Mouse (Mus musculus): ENCODE measurements at regions not wholly inside any gene's neighbourhood (a gene's known extent, or its start where the extent isn't known, plus 50 kb on each side); places are given as distances from the start of the nearest gene placed in this dataset.

DNA sequence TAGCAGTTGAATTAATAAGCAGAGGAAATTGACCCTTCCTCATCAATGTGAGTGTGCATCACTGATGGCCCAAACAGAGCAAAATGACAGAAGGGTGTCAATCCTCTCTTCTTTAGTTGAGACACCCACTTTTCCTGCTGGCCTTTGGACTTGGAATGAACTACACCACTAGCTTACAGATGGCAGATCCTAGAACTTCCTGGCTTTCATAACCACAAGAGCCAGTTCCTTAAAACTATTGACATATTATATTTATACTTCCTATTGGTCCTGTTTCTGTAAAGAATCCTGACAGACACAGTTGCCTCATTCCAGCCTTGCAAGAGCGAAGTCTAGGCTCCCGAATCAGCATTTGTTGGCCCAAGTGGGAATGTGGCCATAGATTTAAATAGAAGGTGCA lies 185.4 kb upstream of the Eif4g2 start:
- 90% methylated on average over 2 of the region's 2 CpGs for WGBS
- H3K4me1 ChIP-seq (ENCODE audit: control insufficient read depth, insufficient read depth, low read length) = no peaks in the 10 kb centered on the region

DNA sequence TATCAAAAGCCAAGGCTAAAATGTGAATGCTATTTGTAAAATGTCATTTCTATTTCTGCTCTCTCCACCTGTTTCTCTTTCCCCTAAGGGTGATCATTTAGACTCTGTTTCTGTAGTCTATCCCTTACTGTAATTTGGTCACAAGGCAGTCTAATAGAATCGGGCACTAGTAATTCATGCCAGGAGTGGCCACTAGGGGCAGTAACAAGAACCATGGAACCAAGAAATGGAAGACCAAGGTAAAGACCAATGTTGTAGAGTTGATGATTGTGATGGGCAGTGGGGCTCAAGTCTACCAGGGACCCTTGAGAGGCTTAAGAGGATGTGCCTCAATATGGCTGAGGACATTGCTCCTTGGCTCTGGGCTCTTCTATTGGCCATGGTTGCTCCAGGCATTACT lies 180.5 kb upstream of the Eif4g2 start:
- H3K4me3 ChIP-seq (ENCODE audit: low read depth, low read length) = no peak overlapping the region
- DNase-seq (ENCODE audit: low spot score) (no peak), ATAC-seq (ENCODE audit: low read depth) (no peak)
- no peaks in the 10 kb centered on the region for H3K36me3 ChIP-seq (ENCODE audit: control insufficient read depth, insufficient read depth, low read length)
- no peak overlapping the region for H3K9ac ChIP-seq (ENCODE audit: low read depth, low read length)
- no peaks in the 10 kb centered on the region for H3K27me3 ChIP-seq (replicated peaks; ENCODE audit: control insufficient read depth, insufficient read depth, low read length)
- WGBS = 75% methylated on average over 1 of the region's 1 CpGs
- H3K4me2 ChIP-seq (ENCODE audit: low read depth, low read length) = no peak overlapping the region
- H3K27ac ChIP-seq (replicated peaks; ENCODE audit: low read depth, low read length) = no peak overlapping the region
- no peaks in the 10 kb centered on the region for H3K9me3 ChIP-seq (ENCODE audit: control insufficient read depth, low read length)
- H3K4me1 ChIP-seq (ENCODE audit: control insufficient read depth, insufficient read depth, low read length) = no peaks in the 10 kb centered on the region

More for the DNA sequence above, 185.4 kb upstream of the Eif4g2 start:
- Histone ChIP-seq H3K9ac (ENCODE audit: low read depth, low read length) (no peak overlapping the region), H3K27me3 (replicated peaks; ENCODE audit: control insufficient read depth, insufficient read depth, low read length) (no peaks in the 10 kb centered on the region), H3K9me3 (ENCODE audit: control insufficient read depth, low read length) (no peaks in the 10 kb centered on the region), H3K36me3 (ENCODE audit: control insufficient read depth, insufficient read depth, low read length) (no peaks in the 10 kb centered on the region), H3K4me2 (ENCODE audit: low read depth, low read length) (no peak overlapping the region), H3K4me3 (ENCODE audit: low read depth, low read length) (no peak overlapping the region), H3K27ac (replicated peaks; ENCODE audit: low read depth, low read length) (no peak overlapping the region)
- no peak for ATAC-seq (ENCODE audit: low read depth)
- no peak for DNase-seq (ENCODE audit: low spot score)

- 58% methylated on average over 11 of the region's 11 CpGs for WGBS
- peak; percentile 52 for DNase-seq (ENCODE audit: low spot score)
- Histone ChIP-seq H3K27me3 (replicated peaks; ENCODE audit: control insufficient read depth, insufficient read depth, low read length) (no peaks in the 10 kb centered on the region), H3K4me3 (ENCODE audit: low read depth, low read length) (no peak overlapping the region), H3K36me3 (ENCODE audit: control insufficient read depth, insufficient read depth, low read length) (no peaks in the 10 kb centered on the region), H3K4me1 (ENCODE audit: control insufficient read depth, insufficient read depth, low read length) (no peaks in the 10 kb centered on the region), H3K9ac (ENCODE audit: low read depth, low read length) (no peak overlapping the region), H3K9me3 (ENCODE audit: control insufficient read depth, low read length) (no peaks in the 10 kb centered on the region), H3K27ac (replicated peaks; ENCODE audit: low read depth, low read length) (peak overlapping the region; percentile 48; the same call in 1 of the 2 replicates), H3K4me2 (ENCODE audit: low read depth, low read length) (no peak overlapping the region)
- peak; percentile 57 for ATAC-seq (ENCODE audit: low read depth)
These were observed 177.1 kb upstream of the Eif4g2 start for GRCm38 (mm10) chr7:111259630-111260574.

GRCm38 (mm10) chr7:111257842-111258241 lies 175.0 kb upstream of the Eif4g2 start:
- Histone ChIP-seq H3K4me2 (ENCODE audit: low read depth, low read length) (no peak overlapping the region), H3K4me1 (ENCODE audit: control insufficient read depth, insufficient read depth, low read length) (no peaks in the 10 kb centered on the region), H3K36me3 (ENCODE audit: control insufficient read depth, insufficient read depth, low read length) (no peaks in the 10 kb centered on the region), H3K27ac (replicated peaks; ENCODE audit: low read depth, low read length) (no peak overlapping the region), H3K9me3 (ENCODE audit: control insufficient read depth, low read length) (no peaks in the 10 kb centered on the region), H3K9ac (ENCODE audit: low read depth, low read length) (no peak overlapping the region), H3K4me3 (ENCODE audit: low read depth, low read length) (no peak overlapping the region), H3K27me3 (replicated peaks; ENCODE audit: control insufficient read depth, insufficient read depth, low read length) (no peaks in the 10 kb centered on the region)
- no peak for ATAC-seq (ENCODE audit: low read depth)
- 84% methylated on average over 2 of the region's 2 CpGs for WGBS
- no peak for DNase-seq (ENCODE audit: low spot score)

GRCm38 (mm10) chr7:111256199-111256598 lies 173.4 kb upstream of the Eif4g2 start:
- DNase-seq (ENCODE audit: low spot score) = no peak
- Histone ChIP-seq H3K4me2 (ENCODE audit: low read depth, low read length) (no peak overlapping the region), H3K36me3 (ENCODE audit: control insufficient read depth, insufficient read depth, low read length) (no peaks in the 10 kb centered on the region), H3K9ac (ENCODE audit: low read depth, low read length) (no peak overlapping the region), H3K27me3 (replicated peaks; ENCODE audit: control insufficient read depth, insufficient read depth, low read length) (no peaks in the 10 kb centered on the region), H3K27ac (replicated peaks; ENCODE audit: low read depth, low read length) (no peak overlapping the region), H3K4me3 (ENCODE audit: low read depth, low read length) (no peak overlapping the region), H3K4me1 (ENCODE audit: control insufficient read depth, insufficient read depth, low read length) (no peaks in the 10 kb centered on the region), H3K9me3 (ENCODE audit: control insufficient read depth, low read length) (no peaks in the 10 kb centered on the region)
- WGBS = 81% methylated on average over 2 of the region's 2 CpGs
- ATAC-seq (ENCODE audit: low read depth) = no peak

- Histone ChIP-seq H3K4me1 (ENCODE audit: control insufficient read depth, insufficient read depth, low read length) (no peaks in the 10 kb centered on the region), H3K9me3 (ENCODE audit: control insufficient read depth, low read length) (no peaks in the 10 kb centered on the region), H3K4me2 (ENCODE audit: low read depth, low read length) (no peak overlapping the region), H3K9ac (ENCODE audit: low read depth, low read length) (no peak overlapping the region), H3K4me3 (ENCODE audit: low read depth, low read length) (no peak overlapping the region), H3K27me3 (replicated peaks; ENCODE audit: control insufficient read depth, insufficient read depth, low read length) (no peaks in the 10 kb centered on the region), H3K27ac (replicated peaks; ENCODE audit: low read depth, low read length) (no peak overlapping the region), H3K36me3 (ENCODE audit: control insufficient read depth, insufficient read depth, low read length) (no peaks in the 10 kb centered on the region)
- DNase-seq (ENCODE audit: low spot score) = peak; percentile 61
- no peak for ATAC-seq (ENCODE audit: low read depth)
- 40% methylated on average over 5 of the region's 5 CpGs for WGBS
These were observed 166.8 kb upstream of the Eif4g2 start for GRCm38 (mm10) chr7:111249606-111250005.

- DNase-seq (ENCODE audit: low spot score) (peak; percentile 48), ATAC-seq (ENCODE audit: low read depth) (no peak)
- Histone ChIP-seq H3K36me3 (ENCODE audit: control insufficient read depth, insufficient read depth, low read length) (no peaks in the 10 kb centered on the region), H3K9me3 (ENCODE audit: control insufficient read depth, low read length) (no peaks in the 10 kb centered on the region), H3K4me2 (ENCODE audit: low read depth, low read length) (no peak overlapping the region), H3K4me1 (ENCODE audit: control insufficient read depth, insufficient read depth, low read length) (no peaks in the 10 kb centered on the region), H3K4me3 (ENCODE audit: low read depth, low read length) (no peak overlapping the region), H3K27ac (replicated peaks; ENCODE audit: low read depth, low read length) (no peak overlapping the region), H3K9ac (ENCODE audit: low read depth, low read length) (no peak overlapping the region), H3K27me3 (replicated peaks; ENCODE audit: control insufficient read depth, insufficient read depth, low read length) (no peaks in the 10 kb centered on the region)
- WGBS = 80% methylated on average over 8 of the region's 8 CpGs
These were observed 162.7 kb upstream of the Eif4g2 start for GRCm38 (mm10) chr7:111245488-111245887.

DNA sequence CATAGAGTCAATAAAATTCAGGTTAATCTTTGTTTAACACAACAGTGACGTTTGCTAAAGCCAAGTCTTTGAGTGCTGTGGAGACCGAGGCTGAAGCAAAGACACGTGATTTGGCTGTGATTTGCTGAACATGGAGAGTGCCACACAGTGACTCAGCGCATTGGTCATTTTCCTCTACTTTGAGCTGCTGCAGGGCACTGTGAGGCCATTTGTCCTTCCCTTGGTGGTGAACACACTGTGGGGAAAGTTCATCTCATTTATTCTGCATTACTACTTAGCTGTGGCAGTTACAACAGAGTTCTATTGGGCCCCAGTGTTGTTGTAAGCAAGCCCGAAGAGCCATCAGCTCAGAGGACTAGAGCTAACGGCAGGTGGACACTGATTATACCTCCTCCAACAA lies 162.2 kb upstream of the Eif4g2 start:
- no peaks in the 10 kb centered on the region for H3K9me3 ChIP-seq (ENCODE audit: control insufficient read depth, low read length)
- H3K9ac ChIP-seq (ENCODE audit: low read depth, low read length) = no peak overlapping the region
- no peaks in the 10 kb centered on the region for H3K36me3 ChIP-seq (ENCODE audit: control insufficient read depth, insufficient read depth, low read length)
- ATAC-seq (ENCODE audit: low read depth) = no peak
- H3K4me3 ChIP-seq (ENCODE audit: low read depth, low read length) = no peak overlapping the region
- no peak overlapping the region for H3K4me2 ChIP-seq (ENCODE audit: low read depth, low read length)
- H3K27ac ChIP-seq (replicated peaks; ENCODE audit: low read depth, low read length) = no peak overlapping the region
- no peaks in the 10 kb centered on the region for H3K4me1 ChIP-seq (ENCODE audit: control insufficient read depth, insufficient read depth, low read length)
- no peak for DNase-seq (ENCODE audit: low spot score)
- WGBS = 80% methylated on average over 6 of the region's 6 CpGs
- H3K27me3 ChIP-seq (replicated peaks; ENCODE audit: control insufficient read depth, insufficient read depth, low read length) = no peaks in the 10 kb centered on the region

DNA sequence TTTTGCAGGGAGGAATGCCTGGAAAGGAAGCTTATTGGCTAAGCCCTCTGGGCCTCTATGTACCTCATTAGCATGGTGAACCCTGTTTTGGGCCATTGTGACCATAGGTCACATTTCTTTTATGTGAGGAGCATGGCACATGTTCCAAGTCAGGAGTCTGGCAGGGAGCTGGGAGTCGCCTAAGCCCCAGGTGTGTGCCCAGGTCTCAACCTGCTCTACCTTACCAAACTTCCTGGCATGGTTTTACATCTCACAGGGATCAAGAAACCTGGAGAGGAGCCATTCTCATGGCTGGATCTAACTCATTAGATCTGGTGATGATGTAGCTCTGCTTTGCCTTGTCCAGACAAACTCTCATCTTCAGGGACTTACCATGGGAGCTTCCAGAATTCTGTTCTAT lies 161.0 kb upstream of the Eif4g2 start:
- H3K4me1 ChIP-seq (ENCODE audit: control insufficient read depth, insufficient read depth, low read length) = no peaks in the 10 kb centered on the region
- no peaks in the 10 kb centered on the region for H3K36me3 ChIP-seq (ENCODE audit: control insufficient read depth, insufficient read depth, low read length)
- no peak for DNase-seq (ENCODE audit: low spot score)
- 74% methylated on average over 1 of the region's 1 CpGs for WGBS
- no peaks in the 10 kb centered on the region for H3K27me3 ChIP-seq (replicated peaks; ENCODE audit: control insufficient read depth, insufficient read depth, low read length)
- no peak overlapping the region for H3K4me2 ChIP-seq (ENCODE audit: low read depth, low read length)
- ATAC-seq (ENCODE audit: low read depth) = no peak
- H3K27ac ChIP-seq (replicated peaks; ENCODE audit: low read depth, low read length) = no peak overlapping the region
- no peaks in the 10 kb centered on the region for H3K9me3 ChIP-seq (ENCODE audit: control insufficient read depth, low read length)
- no peak overlapping the region for H3K4me3 ChIP-seq (ENCODE audit: low read depth, low read length)
- no peak overlapping the region for H3K9ac ChIP-seq (ENCODE audit: low read depth, low read length)

Data from embryonic facial prominence, embryonic 14.5 days (tissue).